23 mouse cellular contexts compared by ENCODE assay signal in the genomic region with DNA sequence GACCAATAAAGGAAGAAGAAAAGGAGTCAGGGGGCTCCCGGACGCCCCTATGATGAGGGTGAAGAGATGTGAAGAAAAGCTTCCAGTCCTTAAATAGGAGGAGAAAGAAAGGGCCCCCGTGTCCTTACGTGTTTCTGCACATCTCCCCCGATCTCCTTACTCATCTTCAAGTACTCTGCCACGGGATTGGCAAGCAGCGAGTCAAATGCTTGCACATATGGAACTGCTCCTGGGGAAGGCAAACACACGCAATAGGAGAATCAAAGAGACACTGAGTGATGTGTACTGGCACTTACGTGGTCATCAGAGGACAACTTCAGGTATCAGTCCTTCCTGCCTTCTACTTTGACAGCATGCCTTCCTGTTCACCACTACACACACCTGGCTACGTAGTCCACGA. TPM values are rescaled to one million over a fixed set of nuclear protein-coding genes. Genes with fewer than 3 reads are reported as not detected.
DNase-seq lines count a peak whose midpoint lies in the region; ATAC-seq and TF ChIP-seq lines count a peak whose summit lies in the region.
"Had no signal": no experiment of that assay in that cellular context is flagged by ENCODE, and none has a peak within 500 bp of the region (broad histone marks: within the 10 kb centered on the region; RNA-seq: fewer than 3 reads in every experiment).

No protein-coding gene starts in this region.

- H3K36me3 ChIP-seq in intestine, postnatal 0 days (ENCODE audit: control insufficient read depth, insufficient read depth): peaks cover 51% of the 10 kb centered on the region
- H3K36me3 ChIP-seq in intestine, embryonic 16.5 days (ENCODE audit: control insufficient read depth, insufficient read depth, low read length): peaks cover 15% of the 10 kb centered on the region
- H3K36me3 ChIP-seq in spleen, adult 2 months (ENCODE audit: control insufficient read depth, insufficient read depth, low read length): peaks cover 41% of the 10 kb centered on the region
- H3K36me3 ChIP-seq in small intestine, adult 2 months (ENCODE audit: control insufficient read depth, insufficient read depth, low read length): peaks cover 46% of the 10 kb centered on the region

- TF ChIP-seq POLR2A in spleen, adult 2 months (IDR thresholded peaks at IDR 0.05; ENCODE audit: low read depth, low read length): no peak
- no peak for TF ChIP-seq POLR2A in small intestine, adult 2 months (IDR thresholded peaks at IDR 0.05; ENCODE audit: low read depth, low read length)

- no peak overlapping the region for H3K9ac ChIP-seq in intestine, postnatal 0 days (ENCODE audit: low read depth, low read length)
- H3K9ac ChIP-seq in intestine, embryonic 16.5 days (ENCODE audit: low read depth, low read length): no peak overlapping the region
- H3K9ac ChIP-seq: heart, embryonic 15.5 days; hindbrain, embryonic 13.5 days; limb, embryonic 13.5 days had no signal

- no peak for DNase-seq in spleen, adult 2 months (ENCODE audit: low read depth in 1 of 2, low spot score in 2 of 2)
- DNase-seq in spleen, postnatal 4 days (ENCODE audit: low spot score in 2 of 2): no peak
- no peak for DNase-seq in cerebellum, postnatal 25 days
- DNase-seq in spleen, postnatal 10 days (ENCODE audit: low spot score in 2 of 2): no peak
- DNase-seq: cerebellum, adult 9-10 months; gastrocnemius, postnatal 25 days; heart, postnatal 36 days; kidney, adult 2 months; kidney, postnatal 10 days; lung, adult 18-20 months; lung, postnatal 10 days; midbrain, embryonic 14.5 days; right cerebral cortex, postnatal 14 days had no signal

- no peak for TF ChIP-seq CTCF in intestine, postnatal 0 days (IDR thresholded peaks at IDR 0.05; ENCODE audit: low read depth)
- no peak for TF ChIP-seq CTCF in spleen, adult 2 months (IDR thresholded peaks at IDR 0.05; ENCODE audit: extremely low read depth, insufficient read depth, insufficient read length, insufficient replicate concordance)
- no peak for TF ChIP-seq CTCF in small intestine, adult 2 months (IDR thresholded peaks at IDR 0.05; ENCODE audit: extremely low read depth, insufficient read length, insufficient replicate concordance, low read depth, low read length)

- ATAC-seq in intestine, postnatal 0 days: no peak
- no peak for ATAC-seq in intestine, embryonic 16.5 days
- ATAC-seq in granulocyte monocyte progenitor cell, adult 5-6 weeks (replicated peaks; ENCODE audit: poor library complexity, severe bottlenecking): 0 out of 2 replicates have a peak, but pooled peaks have one; percentile 1
- ATAC-seq: forebrain, embryonic 16.5 days; Patski had no signal

- no peaks in the 10 kb centered on the region for H3K27me3 ChIP-seq in intestine, postnatal 0 days (replicated peaks; ENCODE audit: control insufficient read depth, insufficient read depth, low read length)
- no peaks in the 10 kb centered on the region for H3K27me3 ChIP-seq in intestine, embryonic 16.5 days (replicated peaks; ENCODE audit: control insufficient read depth, insufficient read depth, low read length)
- no peaks in the 10 kb centered on the region for H3K27me3 ChIP-seq in spleen, adult 2 months (ENCODE audit: control insufficient read depth, insufficient read depth, low read length)
- no peaks in the 10 kb centered on the region for H3K27me3 ChIP-seq in small intestine, adult 2 months (ENCODE audit: control insufficient read depth, insufficient read depth, low read length)
- H3K27me3 ChIP-seq: heart, embryonic 15.5 days; hindbrain, embryonic 13.5 days; limb, embryonic 13.5 days; Patski had no signal

- no peaks in the 10 kb centered on the region for H3K9me3 ChIP-seq in intestine, postnatal 0 days (ENCODE audit: control insufficient read depth)
- no peaks in the 10 kb centered on the region for H3K9me3 ChIP-seq in intestine, embryonic 16.5 days (ENCODE audit: control insufficient read depth, low read length)
- H3K9me3 ChIP-seq: forebrain, embryonic 10.5 days; heart, embryonic 15.5 days; hindbrain, embryonic 13.5 days; limb, embryonic 13.5 days had no signal

- H3K4me3 ChIP-seq in intestine, postnatal 0 days (ENCODE audit: low read depth, low read length): no peak overlapping the region
- no peak overlapping the region for H3K4me3 ChIP-seq in intestine, embryonic 16.5 days (ENCODE audit: low read length)
- no peak overlapping the region for H3K4me3 ChIP-seq in spleen, adult 2 months (ENCODE audit: extremely low read depth, insufficient read depth, insufficient read length)
- no peak overlapping the region for H3K4me3 ChIP-seq in small intestine, adult 2 months (ENCODE audit: low read depth, low read length)
- H3K4me3 ChIP-seq: forebrain, embryonic 10.5 days; heart, embryonic 15.5 days; hindbrain, embryonic 13.5 days; limb, embryonic 13.5 days had no signal

- H3K27ac ChIP-seq in intestine, postnatal 0 days (ENCODE audit: low read depth, low read length): 0 out of 2 replicates have a peak overlapping the region, but pooled peaks have one; percentile 15
- no peak overlapping the region for H3K27ac ChIP-seq in intestine, embryonic 16.5 days (ENCODE audit: low read length)
- peak overlapping the region; percentile 63 for H3K27ac ChIP-seq in spleen, adult 2 months (ENCODE audit: insufficient read depth, low read length)
- peak overlapping the region; percentile 75 for H3K27ac ChIP-seq in small intestine, adult 2 months (ENCODE audit: insufficient read depth, low read depth, low read length)
- H3K27ac ChIP-seq: forebrain, embryonic 10.5 days; heart, embryonic 15.5 days; hindbrain, embryonic 13.5 days; limb, embryonic 13.5 days had no signal

- H3K4me2 ChIP-seq in intestine, postnatal 0 days (replicated peaks; ENCODE audit: low read depth): no peak overlapping the region
- no peak overlapping the region for H3K4me2 ChIP-seq in intestine, embryonic 16.5 days (ENCODE audit: low read depth, low read length)
- H3K4me2 ChIP-seq: heart, embryonic 15.5 days; hindbrain, embryonic 13.5 days; limb, embryonic 13.5 days had no signal

- WGBS in intestine, postnatal 0 days: 87% methylated on average over 11 of the region's 11 CpGs
- WGBS in intestine, embryonic 16.5 days: 90% methylated on average over 11 of the region's 11 CpGs
- 72% methylated on average over 11 of the region's 11 CpGs for WGBS in spleen, adult 2 months
- WGBS in small intestine, adult 2 months: 83% methylated on average over 11 of the region's 11 CpGs

- H3K4me1 ChIP-seq in intestine, postnatal 0 days (replicated peaks; ENCODE audit: control insufficient read depth, insufficient read depth, low read length): no peaks in the 10 kb centered on the region
- H3K4me1 ChIP-seq in intestine, embryonic 16.5 days (ENCODE audit: control insufficient read depth, insufficient read depth, low read length): no peaks in the 10 kb centered on the region
- peaks cover 27% of the 10 kb centered on the region for H3K4me1 ChIP-seq in spleen, adult 2 months (ENCODE audit: control insufficient read depth, insufficient read depth, insufficient read length)
- H3K4me1 ChIP-seq in small intestine, adult 2 months (ENCODE audit: control insufficient read depth, insufficient read depth, insufficient read length, low read length): peaks cover 8% of the 10 kb centered on the region
- H3K4me1 ChIP-seq: forebrain, embryonic 10.5 days; hindbrain, embryonic 13.5 days; limb, embryonic 13.5 days had no signal

RNA-seq across cellular contexts. Expression of a gene that starts 14.6 kb away (rescaled TPM):
- 58.4 and 60.4 TPM in 2 replicates for polyA plus RNA-seq in intestine, postnatal 0 days (2015; fragmentation: Nextera tagmentation; extraction: Ambion mirVana)
- 86.4 and 91.1 TPM in 2 replicates for polyA plus RNA-seq in intestine, embryonic 16.5 days (2015; fragmentation: Nextera tagmentation; extraction: Ambion mirVana)
- polyA plus RNA-seq in spleen, adult 2 months (2012; rRNA removed): 108 and 116 TPM in 2 replicates
- total RNA-seq in granulocyte monocyte progenitor cell, adult 5-6 weeks (2014; fragmentation: Nextera tagmentation): 122 and 132 TPM in 2 replicates
- total RNA-seq in granulocyte monocyte progenitor cell, adult 5-6 weeks (2017): 132 and 157 TPM in 2 replicates
- 46.5 and 85.8 TPM in 2 replicates for polyA plus RNA-seq in small intestine, adult 2 months (2012; rRNA removed)

RNA-seq across cellular contexts. Expression of a gene that starts 35.2 kb away (rescaled TPM):
- 54.6 and 54.9 TPM in 2 replicates for polyA plus RNA-seq in intestine, postnatal 0 days (2015; fragmentation: Nextera tagmentation; extraction: Ambion mirVana)
- polyA plus RNA-seq in intestine, embryonic 16.5 days (2015; fragmentation: Nextera tagmentation; extraction: Ambion mirVana): 79.3 and 81.0 TPM in 2 replicates
- 31.6 and 44.3 TPM in 2 replicates for polyA plus RNA-seq in spleen, adult 2 months (2012; rRNA removed)
- 59.3 and 67.4 TPM in 2 replicates for total RNA-seq in granulocyte monocyte progenitor cell, adult 5-6 weeks (2014; fragmentation: Nextera tagmentation)
- 79.1 and 80.1 TPM in 2 replicates for total RNA-seq in granulocyte monocyte progenitor cell, adult 5-6 weeks (2017)
- polyA plus RNA-seq in small intestine, adult 2 months (2012; rRNA removed): 6.9 and 10.1 TPM in 2 replicates
